In genomic region chr13:43212338-43212737, GRCm38 (mm10) we compare ENCODE assay signal across 7 mouse cellular contexts. TPM values are rescaled to one million over a fixed set of nuclear protein-coding genes. Genes with fewer than 3 reads are reported as not detected.
DNase-seq lines count a peak whose midpoint lies in the region; ATAC-seq and TF ChIP-seq lines count a peak whose summit lies in the region.

No protein-coding gene starts in this region.

- no peak for TF ChIP-seq EP300 in heart, postnatal 0 days (IDR thresholded peaks at IDR 0.05; ENCODE audit: low read depth)

- TF ChIP-seq CTCF in heart, postnatal 0 days (IDR thresholded peaks at IDR 0.05; ENCODE audit: low read depth), result no peak

- H3K27me3 ChIP-seq in megakaryocyte, embryonic 14.5 days (replicated peaks), result no peaks in the 10 kb centered on the region
- H3K27me3 ChIP-seq in heart, postnatal 0 days (ENCODE audit: control insufficient read depth, insufficient read depth, low read length), result no peaks in the 10 kb centered on the region

- peak overlapping the region; percentile 80 for H3K27ac ChIP-seq in heart, postnatal 0 days (ENCODE audit: low read depth)

- H3K36me3 ChIP-seq in megakaryocyte, embryonic 14.5 days (replicated peaks; ENCODE audit: low read length), result peaks cover 64% of the 10 kb centered on the region
- no peaks in the 10 kb centered on the region for H3K36me3 ChIP-seq in heart, postnatal 0 days (replicated peaks; ENCODE audit: control insufficient read depth, insufficient read depth, low read length)

- H3K9ac ChIP-seq in heart, postnatal 0 days (replicated peaks; ENCODE audit: low read depth, low read length), result no peak overlapping the region

- peak overlapping the region; percentile 64 for H3K4me3 ChIP-seq in megakaryocyte, embryonic 14.5 days (replicated peaks)
- H3K4me3 ChIP-seq in heart, postnatal 0 days (ENCODE audit: low read depth, low read length), result no peak overlapping the region

- H3K9me3 ChIP-seq in megakaryocyte, embryonic 14.5 days, result no peaks in the 10 kb centered on the region
- H3K9me3 ChIP-seq in heart, postnatal 0 days (replicated peaks; ENCODE audit: control insufficient read depth, low read length), result no peaks in the 10 kb centered on the region

- WGBS in heart, postnatal 0 days, result 36% methylated on average over 7 of the region's 7 CpGs

- ATAC-seq in megakaryocyte, adult 5-6 weeks (ENCODE audit: poor library complexity, severe bottlenecking), result no peak
- ATAC-seq in heart, postnatal 0 days (ENCODE audit: insufficient read depth, low read depth), result peak; percentile 74
- ATAC-seq in megakaryocyte-erythroid progenitor cell, adult 5-6 weeks (replicated peaks; ENCODE audit: low FRiP score, low TSS enrichment, poor library complexity, severe bottlenecking), result no peak

- DNase-seq in adrenal gland, postnatal 36 days, result peak; percentile 77 to 80
- peak; percentile 56 for DNase-seq in heart, postnatal 0 days (ENCODE audit: low spot score)
- DNase-seq in skeletal muscle tissue, adult 2 months (ENCODE audit: low read depth, low spot score), result peak; percentile 47
- DNase-seq in layer of hippocampus, adult 9-10 months (ENCODE audit: low spot score), result no peak

- 0 out of 2 replicates have a peak overlapping the region, but pooled peaks have one; percentile 6 for H3K4me2 ChIP-seq in heart, postnatal 0 days (ENCODE audit: low read depth, low read length)

- peaks cover 100% of the 10 kb centered on the region for H3K4me1 ChIP-seq in megakaryocyte, embryonic 14.5 days
- H3K4me1 ChIP-seq in heart, postnatal 0 days (ENCODE audit: control insufficient read depth, insufficient read depth), result peaks cover 32% of the 10 kb centered on the region

RNA-seq across cellular contexts. Expression of gene Tbc1d7, which starts 41.0 kb away (rescaled TPM):
- 2.7 and 6.9 TPM in 2 replicates for polyA plus RNA-seq in megakaryocyte, embryonic 14.5 days (2012; ENCODE audit: insufficient read depth, low replicate concordance)
- 6.7 and 10.6 TPM in 2 replicates for total RNA-seq in megakaryocyte, adult 5-6 weeks (2015)
- total RNA-seq in megakaryocyte, adult 5-6 weeks (2017), result 3.4 and 4.9 TPM in 2 replicates
- 10 to 100 TPM; 16.7 to 17.9 TPM for total RNA-seq in adrenal gland, postnatal 36 days (2021)
- total RNA-seq in heart, postnatal 0 days (2014; rRNA removed; ENCODE audit: low replicate concordance), result 14.8 and 32.9 TPM in 2 replicates
- polyA plus RNA-seq in heart, postnatal 0 days (2015; fragmentation: Nextera tagmentation; extraction: Ambion mirVana), result 70.5 and 73.4 TPM in 2 replicates
- 10.7 and 21.3 TPM in 2 replicates for total RNA-seq in megakaryocyte-erythroid progenitor cell, adult 5-6 weeks (2014; fragmentation: Nextera tagmentation)
- 5.1 and 7.7 TPM in 2 replicates for total RNA-seq in megakaryocyte-erythroid progenitor cell, adult 5-6 weeks (2017)
